Mouse (Mus musculus): ENCODE measurements around the gene Nelfe.

Nelfe gene

DNA sequence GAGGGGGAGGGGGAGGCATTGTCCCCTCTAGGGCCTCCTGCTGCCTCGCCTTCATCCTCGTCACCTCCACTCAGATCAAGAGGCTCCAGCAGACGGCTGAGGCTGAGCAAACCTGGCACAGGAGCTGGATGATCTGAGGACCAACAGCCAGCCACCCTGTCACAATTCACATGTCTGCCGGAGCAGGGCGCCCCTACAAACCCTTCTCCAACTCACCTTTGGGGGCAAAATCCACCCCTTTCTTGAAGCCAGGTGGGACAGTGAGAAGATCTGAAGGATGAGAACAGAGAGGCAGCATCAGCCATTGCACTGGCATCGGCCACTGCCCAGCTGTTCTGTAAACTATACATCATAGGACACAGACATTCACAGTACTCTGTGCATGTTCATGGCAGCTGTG, 3.0 kb upstream of the Nelfe start:
- DNase-seq (ENCODE audit: low spot score): no peak

DNA sequence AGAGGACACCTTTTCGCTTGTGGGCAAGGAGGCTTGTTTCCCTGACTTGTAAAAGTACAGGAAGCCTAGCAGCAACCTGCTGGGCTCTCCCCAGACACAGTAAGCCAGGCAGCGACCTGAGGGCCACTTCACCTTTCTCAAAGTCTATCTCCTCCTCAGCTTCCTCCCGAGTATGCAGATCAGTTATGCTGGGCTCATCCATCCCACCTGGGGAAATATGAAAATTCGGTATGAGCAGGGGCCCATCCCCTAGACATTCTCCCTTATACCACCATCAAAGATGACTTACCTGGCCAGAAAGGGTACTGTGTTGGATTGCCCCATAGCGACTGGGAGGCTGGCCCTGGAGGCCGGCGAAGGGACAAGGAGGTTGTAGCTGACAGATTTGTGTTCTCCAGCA, 2.6 kb upstream of the Nelfe start:
- no peak for DNase-seq (ENCODE audit: low spot score)

DNA sequence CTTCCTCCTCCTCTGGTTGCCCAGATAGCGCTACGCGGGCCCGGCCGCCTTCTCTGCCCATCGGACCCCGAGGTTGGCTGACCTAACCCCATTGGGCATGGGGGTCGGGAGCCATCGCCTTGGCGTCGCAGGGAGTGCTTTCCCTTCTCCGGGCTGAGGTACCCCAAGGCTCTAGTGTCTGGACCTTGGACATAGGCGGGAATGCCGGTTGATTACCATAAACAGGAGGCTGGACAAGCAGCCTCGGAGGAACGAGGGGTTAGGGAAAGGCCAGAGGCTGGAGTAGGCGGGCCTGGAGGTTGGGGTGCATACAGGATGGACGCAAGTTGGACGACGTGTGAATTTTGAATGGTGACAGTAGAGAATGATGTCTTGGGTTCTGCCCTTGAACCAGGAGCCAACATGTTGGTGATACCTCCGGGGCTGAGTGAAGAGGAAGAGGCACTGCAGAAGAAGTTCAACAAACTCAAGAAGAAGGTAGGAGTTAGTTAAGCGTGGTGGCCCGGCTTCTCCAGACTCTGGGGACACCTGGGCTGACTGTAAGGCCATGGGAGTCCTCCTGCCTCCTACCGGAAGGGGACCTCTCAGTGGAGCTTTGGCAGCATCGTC, 430 bp downstream of the Nelfe start:
- no peak for DNase-seq (ENCODE audit: low spot score)

DNA sequence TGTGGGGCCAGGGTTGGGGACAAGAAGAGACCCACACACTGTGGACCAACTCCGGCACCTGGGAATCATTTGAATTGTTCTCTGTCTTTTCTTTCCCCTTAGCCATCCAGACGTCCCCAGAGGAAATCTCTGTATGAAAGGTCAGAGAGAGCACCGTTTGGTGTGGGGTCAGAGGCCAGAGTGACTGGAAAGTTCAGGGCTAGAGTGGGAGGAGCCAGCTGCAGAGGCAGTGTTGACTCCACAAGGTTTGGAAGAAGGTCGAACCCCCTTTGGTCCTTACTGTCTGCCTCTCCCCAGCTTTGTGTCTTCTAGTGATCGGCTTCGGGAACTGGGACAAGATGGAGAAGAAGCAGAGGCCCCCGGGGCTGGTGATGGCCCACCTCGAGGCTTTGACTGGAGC, 3.3 kb downstream of the Nelfe start:
- no peak for DNase-seq (ENCODE audit: low spot score)

DNA sequence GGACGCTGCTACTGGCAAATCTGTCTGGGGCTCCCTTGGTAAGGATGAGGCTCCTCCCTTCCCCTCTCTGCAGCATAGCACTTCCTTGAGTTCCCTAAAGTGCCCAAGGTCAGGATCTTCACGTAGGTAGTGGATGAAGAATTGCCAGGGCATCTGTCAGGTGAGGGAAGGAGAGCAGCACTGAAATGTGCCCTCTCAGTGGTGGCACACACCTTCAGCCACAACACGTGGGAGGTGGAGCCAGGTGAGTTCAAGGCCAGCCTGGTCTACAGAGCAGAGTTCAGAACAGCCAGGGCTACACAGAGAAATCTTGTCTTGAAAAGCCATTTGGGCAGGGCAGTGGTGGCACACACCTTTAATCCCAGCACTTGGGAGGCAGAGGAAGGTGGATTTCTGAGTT, 4.6 kb downstream of the Nelfe start:
- DNase-seq (ENCODE audit: low spot score): no peak

DNA sequence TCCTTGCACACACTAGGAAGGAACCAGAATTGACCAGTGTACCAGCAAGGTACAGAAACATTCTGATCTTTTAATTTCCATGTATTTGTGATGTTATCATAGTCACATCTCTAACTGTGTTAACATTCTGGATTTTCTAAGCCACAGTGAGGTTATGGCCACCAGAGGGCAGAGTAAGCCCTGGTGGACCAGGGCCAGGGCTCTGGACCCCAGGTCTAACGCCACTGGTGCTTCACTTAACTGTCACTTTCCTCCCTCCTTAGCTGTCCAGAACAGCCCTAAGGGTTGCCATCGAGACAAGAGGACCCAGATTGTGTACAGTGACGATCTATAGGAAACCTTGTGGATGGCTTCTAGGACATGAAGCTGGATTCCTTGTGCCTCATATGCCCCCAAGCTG, 5.6 kb downstream of the Nelfe start:
- DNase-seq (ENCODE audit: low spot score): peak; percentile 31

DNA sequence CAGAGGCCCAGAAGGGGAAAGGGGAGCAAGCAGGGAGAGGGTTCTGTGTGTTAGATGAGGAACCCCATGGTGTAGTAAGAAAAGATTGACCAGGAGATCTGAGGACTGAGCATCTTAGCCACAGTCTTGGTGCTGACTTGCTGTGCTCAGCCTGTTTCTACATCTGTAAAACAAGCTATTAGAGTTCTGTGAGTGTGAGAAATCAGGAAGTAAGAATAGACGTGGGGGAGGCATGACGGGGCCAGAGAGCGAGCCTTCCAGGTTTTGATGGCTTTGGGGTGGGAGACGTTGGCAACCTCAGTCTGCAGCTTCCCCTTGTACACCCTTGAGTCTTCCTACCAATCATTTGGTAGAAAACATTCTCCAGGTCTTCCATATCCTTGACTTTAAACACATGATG, 8.5 kb downstream of the Nelfe start:
- DNase-seq (ENCODE audit: low spot score): no peak

DNA sequence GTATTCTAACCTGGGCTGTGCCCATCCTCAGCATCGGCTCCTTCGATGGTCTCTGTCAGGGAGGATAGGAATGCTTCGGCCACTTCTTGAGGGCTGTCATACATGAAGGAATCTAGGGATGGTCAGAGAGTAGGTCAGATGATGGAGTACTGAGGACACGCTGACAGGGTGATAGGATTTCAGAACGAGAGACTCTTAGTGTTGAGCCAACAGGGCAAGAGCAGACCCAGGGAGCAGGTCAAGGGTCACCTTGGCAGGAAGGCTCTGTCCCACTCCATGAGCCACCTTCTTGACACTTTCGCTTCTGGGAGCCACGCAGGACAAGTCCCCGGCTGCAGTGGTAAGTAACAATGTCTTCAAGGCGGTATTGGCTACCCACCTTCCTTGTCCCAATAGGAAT, 10.3 kb downstream of the Nelfe start:
- DNase-seq (ENCODE audit: low spot score): no peak

DNA sequence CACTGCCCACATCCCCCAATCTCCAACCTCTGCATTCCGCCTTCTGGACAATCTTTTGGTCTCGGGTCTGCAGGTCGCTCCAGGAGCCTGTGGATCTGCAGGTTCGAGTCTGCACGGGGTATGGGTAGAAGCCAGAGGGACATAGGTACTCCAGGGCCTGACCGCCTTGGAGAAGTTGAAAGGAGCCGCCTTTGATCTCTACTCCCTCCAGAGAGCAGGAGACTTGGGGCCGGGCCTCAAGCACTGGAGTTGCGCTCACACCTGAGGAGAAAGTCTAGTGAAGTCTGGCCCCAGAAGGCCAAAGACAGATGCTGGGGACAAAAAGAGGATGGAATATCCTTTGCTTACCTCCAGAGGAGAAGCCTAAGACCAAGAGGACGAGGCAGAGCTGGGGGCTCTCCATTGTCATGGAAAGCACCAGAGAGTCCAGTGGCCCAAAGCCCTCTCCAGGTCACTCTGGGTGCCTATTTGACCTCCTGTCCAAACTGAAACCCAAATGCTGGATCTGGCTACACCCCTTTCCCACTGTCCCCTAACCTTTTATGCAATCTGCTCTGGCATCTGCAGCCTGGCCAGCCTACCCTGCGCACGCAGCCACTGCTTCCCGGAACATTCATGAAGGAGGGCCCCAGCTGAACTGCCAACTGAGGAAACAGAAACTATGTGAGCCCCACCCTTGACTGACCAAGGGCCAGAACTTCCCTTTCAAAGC, 11.7 kb downstream of the Nelfe start:
- DNase-seq (ENCODE audit: low spot score): no peak

DNA sequence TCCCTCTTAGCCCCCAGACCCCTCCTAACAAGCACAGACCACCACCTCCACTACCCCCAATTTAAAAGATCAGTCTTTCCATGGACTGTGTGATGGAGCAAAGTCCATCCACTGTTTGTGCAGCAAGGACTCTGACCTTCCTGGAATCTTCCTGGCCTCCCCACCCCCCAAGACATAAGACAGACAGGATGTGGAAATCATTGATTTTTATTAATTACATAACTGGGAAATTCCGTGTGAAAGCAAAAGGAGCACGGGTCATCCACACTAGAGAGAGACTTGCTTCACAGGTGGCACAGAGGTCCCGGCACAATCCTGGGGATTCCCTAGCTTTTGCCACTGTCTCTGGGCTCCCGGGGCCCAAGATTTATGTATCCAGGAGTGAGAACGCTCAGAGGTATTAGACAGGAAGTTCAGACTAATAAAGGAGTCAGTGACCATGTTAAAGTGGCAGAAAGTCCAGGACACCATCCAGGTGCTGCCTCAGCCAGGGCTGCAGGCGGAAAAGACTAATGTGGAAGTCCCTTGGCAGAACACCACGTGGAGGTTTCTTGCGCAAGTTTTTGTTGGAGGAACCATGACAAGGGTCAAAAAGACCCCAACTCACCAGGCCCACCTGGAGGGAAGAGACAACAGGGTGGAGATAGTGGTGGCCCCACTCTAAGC, 12.4 kb downstream of the Nelfe start, which contains the start of gene Cfb:
Gene Cfb, minus strand, starts transcription at position 103 of the 666 bp plus-strand sequence.
- no peak for DNase-seq (ENCODE audit: low spot score)

DNA sequence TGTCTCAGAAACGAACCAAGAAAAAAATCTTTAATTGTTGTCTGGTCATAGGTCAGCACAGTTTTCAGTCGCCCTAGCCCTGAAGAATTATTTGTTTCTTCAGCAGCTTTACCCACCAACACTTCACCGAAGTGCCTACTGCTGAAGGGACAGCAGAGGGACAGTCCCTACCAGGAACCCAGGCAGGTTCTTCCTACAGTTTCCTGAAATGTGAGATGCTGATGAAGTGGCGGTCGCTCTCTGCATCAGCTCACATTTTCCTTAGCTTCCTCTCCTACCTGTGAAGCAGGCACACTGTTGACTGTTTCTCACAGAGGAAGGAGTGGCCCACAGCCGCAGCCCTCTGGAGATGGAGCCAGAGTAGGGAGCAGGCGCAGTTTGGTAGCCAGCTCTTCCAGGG, 15.8 kb downstream of the Nelfe start:
- no peak for DNase-seq (ENCODE audit: low spot score)

DNA sequence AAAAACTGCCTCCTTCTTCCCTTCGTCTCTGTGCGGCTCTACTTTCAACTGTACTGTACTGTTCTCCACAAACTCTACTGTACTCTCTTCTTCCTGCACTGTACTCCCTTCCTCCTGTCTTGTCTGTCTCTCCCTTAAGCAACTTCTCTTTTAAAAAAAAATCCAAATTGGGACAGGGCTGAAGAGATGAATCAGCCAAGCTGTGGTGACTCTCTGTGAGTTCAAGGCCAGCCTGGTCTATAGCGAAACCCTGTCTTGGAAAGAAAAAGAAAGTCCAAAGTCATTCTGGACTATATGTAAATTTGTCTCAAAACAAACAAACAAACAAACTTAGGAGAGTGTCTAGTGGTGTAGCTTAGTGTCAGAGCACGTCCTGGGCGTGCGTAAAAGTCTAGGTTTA, 24.1 kb downstream of the Nelfe start:
- DNase-seq (ENCODE audit: low spot score): no peak

DNA sequence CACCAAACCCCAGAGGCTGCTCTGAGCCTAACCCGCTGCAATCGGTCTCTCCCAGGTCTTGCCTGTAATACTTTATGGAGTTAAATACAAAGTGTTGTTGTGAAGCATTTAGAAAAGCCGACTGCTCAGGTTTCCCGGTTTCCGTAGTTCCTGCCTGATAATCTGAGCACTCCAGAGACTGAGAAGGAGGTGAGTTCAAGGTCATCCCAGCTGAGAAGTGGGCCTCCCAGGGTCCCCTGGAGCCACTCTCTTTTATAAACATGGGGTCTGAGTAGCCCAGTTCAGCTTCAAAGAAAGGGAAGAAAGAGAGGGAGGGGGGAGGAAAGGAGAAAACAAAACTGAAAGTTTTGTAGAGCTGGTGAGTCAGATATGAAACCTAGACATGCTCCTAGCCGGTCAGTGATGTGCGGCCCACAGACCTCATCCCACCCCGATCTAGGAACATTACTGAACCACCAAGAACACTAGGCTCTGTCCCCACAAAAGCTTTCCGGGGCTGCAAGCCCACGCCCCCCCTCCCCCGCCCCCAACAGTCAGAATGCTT, 29.2 kb downstream of the Nelfe start, which contains the start of gene Zbtb12:
Gene Zbtb12, plus strand, starts transcription at position 148 of the 544 bp plus-strand sequence.
- DNase-seq (ENCODE audit: low spot score): no peak

DNA sequence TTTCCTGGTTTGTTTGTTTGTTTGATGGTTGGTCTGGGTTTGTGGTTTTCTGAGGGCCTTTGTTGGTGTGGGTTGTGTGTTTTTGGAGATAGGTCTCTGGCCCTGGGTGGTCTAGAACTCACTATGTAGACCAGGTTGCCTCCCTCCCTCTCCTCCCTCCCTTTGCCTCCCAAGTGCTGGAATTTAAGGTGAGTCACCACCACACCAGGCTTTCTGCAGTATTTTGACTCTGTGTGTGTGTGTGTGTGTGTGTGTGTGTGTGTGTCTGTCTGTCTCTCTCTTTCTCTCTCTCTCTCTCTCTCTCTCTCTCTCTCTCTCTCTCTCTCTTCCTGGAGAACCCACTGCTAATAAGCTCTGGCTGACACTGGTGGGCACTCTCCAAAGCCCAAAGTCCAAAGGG, 31.0 kb downstream of the Nelfe start:
- DNase-seq (ENCODE audit: low spot score): no peak

DNA sequence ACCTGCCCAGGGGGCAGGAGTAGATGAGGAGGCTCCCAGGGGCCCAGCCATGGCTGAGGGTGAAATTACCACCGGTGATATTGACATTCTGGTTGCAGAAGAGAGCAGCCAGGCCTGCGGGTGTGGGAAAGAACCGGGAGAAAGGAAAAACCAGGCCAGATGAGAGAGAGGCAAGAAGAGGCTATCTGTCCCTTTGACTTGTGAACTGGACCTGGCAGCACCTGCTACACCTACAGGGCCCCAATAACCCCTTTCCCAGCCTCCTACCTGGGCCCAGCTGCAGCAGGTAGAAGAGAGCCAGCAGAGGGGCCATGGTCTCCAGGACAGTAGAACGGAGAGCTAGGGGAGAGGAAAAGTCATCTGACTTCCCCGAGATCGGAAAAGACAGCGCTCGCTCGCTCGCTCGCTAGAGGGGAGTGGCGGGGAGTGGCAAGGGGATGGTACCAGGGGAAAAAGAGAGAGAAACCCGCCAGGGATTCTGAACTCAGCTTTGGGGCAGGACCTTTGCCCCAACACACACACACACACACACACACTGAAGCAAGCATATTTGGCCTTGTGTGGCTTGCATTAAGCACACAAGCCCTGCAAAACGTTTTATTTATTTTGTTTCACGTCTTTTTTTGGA, 31.6 kb downstream of the Nelfe start, which contains the start of gene Gm20547:
Gene Gm20547, minus strand, starts transcription at position 360 of the 628 bp plus-strand sequence.
- DNase-seq (ENCODE audit: low spot score): no peak

DNA sequence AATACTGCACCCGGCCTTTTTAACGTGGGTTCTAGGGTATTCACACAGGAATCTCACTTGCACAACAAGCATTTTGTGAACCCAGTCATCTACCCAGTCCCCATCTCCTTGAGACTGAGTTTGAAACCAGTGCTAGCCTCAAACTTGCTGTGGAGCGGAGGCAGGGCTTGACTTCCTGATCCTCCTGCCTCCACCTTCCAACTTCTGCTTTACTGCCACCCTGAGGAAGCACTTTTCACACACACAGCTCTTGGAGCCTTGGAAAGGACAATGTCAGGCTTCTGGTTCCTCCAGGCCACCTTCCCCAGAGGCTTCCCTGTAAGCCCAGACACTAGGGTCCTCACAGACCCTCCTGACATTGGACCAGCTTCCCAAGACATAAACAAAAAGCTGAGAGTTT, 33.1 kb downstream of the Nelfe start:
- no peak for DNase-seq (ENCODE audit: low spot score)

DNA sequence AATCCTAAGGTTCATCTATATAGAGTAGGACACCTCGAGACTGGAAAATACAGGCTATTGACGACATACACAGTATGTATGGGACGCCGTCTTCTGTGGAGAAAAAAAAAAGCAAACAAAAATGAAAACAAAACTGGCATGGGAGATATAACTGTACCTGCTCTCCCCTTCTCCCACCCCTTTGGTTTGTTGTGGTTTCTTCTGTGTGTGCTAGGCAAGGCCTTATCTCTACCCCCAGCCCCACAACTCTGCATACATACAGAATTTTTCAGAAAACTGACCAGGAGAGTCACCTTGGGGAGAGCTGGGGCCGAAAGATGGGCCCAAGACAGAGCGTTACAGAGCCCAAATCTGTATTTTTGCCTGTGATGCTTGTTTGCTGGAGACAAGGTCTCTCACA, 34.5 kb downstream of the Nelfe start:
- DNase-seq (ENCODE audit: low spot score): no peak

DNA sequence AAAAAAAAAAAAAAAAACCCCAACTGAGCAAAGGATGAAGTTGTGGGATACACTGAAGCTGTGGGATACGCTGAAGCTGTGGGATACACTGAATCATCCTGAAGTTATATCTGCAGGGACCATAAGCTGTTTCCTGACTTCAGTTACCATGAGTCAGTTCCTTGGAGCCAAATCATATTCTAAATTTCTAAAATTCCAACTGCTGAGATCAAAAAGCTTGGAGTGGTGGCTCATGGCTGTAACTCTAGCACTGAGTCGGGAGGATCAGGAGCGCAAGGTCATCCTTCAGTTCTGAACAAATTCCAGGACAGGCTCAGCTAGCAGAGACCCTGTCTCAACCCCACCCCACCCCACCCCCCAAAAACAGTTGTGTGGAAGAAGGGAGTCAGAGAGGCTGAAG, 35.4 kb downstream of the Nelfe start:
- DNase-seq (ENCODE audit: low spot score): no peak

DNA sequence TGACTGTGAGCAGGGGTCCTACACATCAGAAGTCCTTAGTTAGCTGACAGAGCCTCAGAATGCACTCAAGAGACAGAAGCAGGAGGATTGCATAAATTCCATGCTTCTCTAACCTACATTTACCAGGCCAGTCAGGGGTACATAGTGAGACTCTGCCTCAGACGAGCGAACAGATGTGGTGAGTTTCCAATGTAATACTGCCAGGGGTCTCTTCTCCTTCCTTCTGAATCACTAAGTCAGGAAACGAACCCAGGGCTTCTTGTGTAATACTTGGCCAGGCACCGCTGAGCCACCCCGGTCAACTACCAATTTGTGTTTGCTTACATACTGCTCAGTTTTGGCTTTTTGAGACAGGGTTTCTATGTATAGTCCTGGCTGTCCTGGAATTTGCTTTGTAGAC, 37.8 kb downstream of the Nelfe start:
- DNase-seq (ENCODE audit: low spot score): no peak

DNA sequence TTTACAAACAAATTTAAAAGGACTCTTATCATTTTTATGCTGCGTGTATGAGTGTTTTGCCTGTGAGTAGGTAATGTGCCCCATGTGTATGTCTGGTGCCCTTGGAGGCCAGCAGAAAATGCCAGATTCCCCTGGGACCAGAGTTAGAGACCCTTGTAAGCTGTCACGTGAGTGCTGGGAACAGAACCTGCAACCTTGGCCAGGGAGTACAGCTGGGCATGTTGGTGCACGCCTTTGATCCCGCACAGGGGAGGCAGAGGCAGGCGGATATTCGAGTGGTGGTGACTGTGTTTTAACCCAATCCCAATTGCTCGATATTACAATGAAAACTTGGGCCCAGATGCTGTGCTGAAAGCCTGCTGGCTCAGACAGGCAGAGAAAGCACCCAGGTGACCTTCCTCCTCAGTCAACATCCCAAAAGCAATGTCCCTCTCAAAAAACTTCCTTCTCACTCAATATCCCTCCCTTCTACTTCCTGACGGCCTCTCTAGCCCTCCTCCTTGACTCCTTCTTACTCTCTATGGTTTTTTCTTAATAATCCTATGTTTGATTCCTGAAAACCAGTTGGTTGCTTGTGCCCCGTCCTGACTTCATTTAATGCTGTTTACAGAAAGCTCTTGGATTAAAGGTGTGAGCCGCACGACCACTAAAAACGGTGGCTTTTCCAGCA, 40.0 kb downstream of the Nelfe start:
- DNase-seq (ENCODE audit: low spot score): no peak

DNA sequence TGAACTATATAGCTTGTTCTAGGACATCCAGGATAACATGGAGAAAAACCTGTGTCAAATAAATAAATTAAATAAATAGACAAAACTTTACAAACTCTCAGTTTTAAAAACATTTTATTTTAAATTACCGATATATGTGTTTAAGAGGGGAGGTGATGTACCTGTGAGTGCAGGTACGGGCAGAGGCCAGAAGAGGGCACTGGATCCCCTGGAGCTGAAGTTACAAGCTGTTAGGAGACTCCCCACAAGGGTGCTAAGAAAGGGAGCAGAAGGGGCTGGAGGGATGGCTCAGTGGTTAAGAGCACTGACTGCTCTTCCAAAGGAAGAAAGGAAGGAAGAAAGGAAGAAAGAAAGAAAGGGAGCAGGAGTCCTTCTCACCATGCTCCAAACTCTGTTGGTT, 41.2 kb downstream of the Nelfe start:
- no peak for DNase-seq (ENCODE audit: low spot score)

Measured in T-cell, adult 2 months (primary cell).